Mouse (Mus musculus): ENCODE data around the gene Prkd2. TPM values are rescaled to one million over a fixed set of nuclear protein-coding genes. Genes with fewer than 3 reads are reported as not detected.

The Prkd2 gene
- polyA plus RNA-seq, 1 experiment from 2014 or later, result 12.8 TPM

DNA sequence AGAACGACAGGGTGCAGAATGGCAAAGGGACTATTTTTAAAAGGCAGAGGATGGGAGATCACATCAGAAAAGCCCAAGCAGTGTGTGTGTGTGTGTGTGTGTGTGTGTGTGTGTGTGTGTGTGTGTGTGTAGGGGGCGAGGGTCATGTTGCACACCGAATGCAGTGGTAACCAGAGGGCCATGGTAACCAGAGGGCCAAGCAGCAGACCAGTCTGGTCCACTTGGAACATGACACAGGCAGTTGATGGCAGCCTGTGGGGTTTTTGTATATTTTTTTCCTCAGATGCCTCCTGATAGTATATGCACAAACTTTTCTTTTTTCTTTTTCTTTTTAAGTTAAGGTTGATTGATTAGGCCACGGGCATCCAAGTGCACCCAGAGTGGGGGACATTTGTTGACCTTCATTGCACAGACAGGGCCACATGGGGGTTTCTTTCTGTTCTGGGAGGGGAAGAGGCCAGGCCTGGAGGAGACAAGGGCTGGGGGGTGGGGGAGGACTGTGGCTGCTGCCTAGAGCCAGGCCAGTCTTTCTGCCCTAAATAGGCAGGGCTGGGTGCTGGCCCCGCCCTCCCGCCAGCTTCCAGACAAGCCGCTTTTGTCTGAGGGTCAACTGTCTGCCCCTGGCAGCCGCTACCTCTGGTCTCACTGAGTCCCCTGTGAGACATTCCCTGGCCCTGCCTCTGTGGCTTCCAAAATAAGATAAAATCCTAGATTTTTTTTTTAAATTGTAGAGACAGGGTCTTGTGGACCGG is 37.3 kb downstream of the Prkd2 start:
- Histone ChIP-seq H3K4me2 (ENCODE audit: low read length) (no peak overlapping the region), H3K27me3 (ENCODE audit: insufficient read depth, low read length) (no peaks in the 10 kb centered on the region), H3K4me1 (replicated peaks; ENCODE audit: insufficient read depth, low read length) (peaks cover 11% of the 10 kb centered on the region), H3K36me3 (ENCODE audit: insufficient read depth, low read length) (0 out of 2 replicates have a peak, but pooled peaks cover 6% of the 10 kb centered on the region), H3K9ac (ENCODE audit: low read depth, low read length) (no peak overlapping the region), H3K9me3 (replicated peaks; ENCODE audit: low read length) (0 out of 2 replicates have a peak, but pooled peaks cover 2% of the 10 kb centered on the region), H3K27ac (no peak overlapping the region), H3K4me3 (replicated peaks; ENCODE audit: low read depth, low read length) (no peak overlapping the region)
- DNase-seq (ENCODE audit: low spot score) (no peak), ATAC-seq (replicated peaks; ENCODE audit: low FRiP score, low read depth) (no peak)
- TF ChIP-seq CTCF (IDR thresholded peaks at IDR 0.05; ENCODE audit: low read depth), result no peak
- 26% methylated on average over 8 of the region's 9 CpGs for WGBS

DNA sequence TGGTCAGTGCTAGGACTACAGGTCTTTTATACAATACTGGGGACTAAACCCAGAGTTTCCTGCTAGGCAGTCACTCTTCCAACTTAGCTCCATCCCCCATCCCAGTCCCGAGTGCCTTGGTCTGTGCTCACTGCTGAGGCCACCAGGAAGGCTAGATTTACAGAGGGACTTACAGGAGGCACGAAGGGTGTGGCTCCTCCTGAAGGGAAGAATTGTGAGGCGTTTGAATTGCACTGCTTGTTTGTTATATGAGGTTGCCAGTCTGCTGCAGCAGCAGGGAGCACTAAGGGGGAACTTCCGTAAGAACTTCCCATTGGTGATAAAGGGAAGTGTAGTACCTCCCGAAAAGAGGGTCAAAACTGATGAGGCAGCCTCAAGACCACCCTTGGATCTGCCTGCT is 37.9 kb downstream of the Prkd2 start:
- H3K9me3 ChIP-seq (replicated peaks; ENCODE audit: low read length), result 0 out of 2 replicates have a peak, but pooled peaks cover 7% of the 10 kb centered on the region
- H3K4me2 ChIP-seq (ENCODE audit: low read length), result no peak overlapping the region
- no peak for TF ChIP-seq CTCF (IDR thresholded peaks at IDR 0.05; ENCODE audit: low read depth)
- 0 out of 2 replicates have a peak, but pooled peaks cover 11% of the 10 kb centered on the region for H3K36me3 ChIP-seq (ENCODE audit: insufficient read depth, low read length)
- no peak overlapping the region for H3K9ac ChIP-seq (ENCODE audit: low read depth, low read length)
- H3K27ac ChIP-seq, result no peak overlapping the region
- peaks cover 11% of the 10 kb centered on the region for H3K4me1 ChIP-seq (replicated peaks; ENCODE audit: insufficient read depth, low read length)
- H3K4me3 ChIP-seq (replicated peaks; ENCODE audit: low read depth, low read length), result no peak overlapping the region
- ATAC-seq (replicated peaks; ENCODE audit: low FRiP score, low read depth), result no peak
- no peaks in the 10 kb centered on the region; the same call in 1 of the 2 replicates for H3K27me3 ChIP-seq (ENCODE audit: insufficient read depth, low read length)
- WGBS, result 49% methylated on average over 5 of the region's 5 CpGs
- no peak for DNase-seq (ENCODE audit: low spot score)

DNA sequence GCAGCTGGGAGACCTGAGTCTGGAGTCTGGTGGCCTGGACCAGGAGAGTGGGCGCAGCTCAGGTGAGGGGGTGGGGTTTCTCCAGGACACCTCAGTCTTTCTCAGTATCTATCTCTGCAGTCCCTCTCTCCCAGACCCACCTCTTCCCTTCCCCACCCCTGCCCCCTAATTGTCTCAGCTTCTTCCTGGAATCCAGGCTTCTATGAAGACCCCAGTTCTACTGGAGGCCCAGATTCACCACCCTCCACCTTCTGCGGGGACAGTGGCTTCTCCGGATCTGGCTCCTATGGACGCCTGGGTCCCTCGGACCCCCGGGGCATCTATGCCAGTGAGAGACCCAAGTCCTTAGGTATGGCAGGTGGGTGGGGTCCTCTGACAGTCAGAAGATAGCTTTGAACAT is 40.5 kb downstream of the Prkd2 start:
- no peak for DNase-seq (ENCODE audit: low spot score)
- 92% methylated on average over 6 of the region's 6 CpGs for WGBS
- no peak overlapping the region for H3K27ac ChIP-seq

GRCm38 (mm10) chr7:16884334-16884733 is 41.6 kb downstream of the Prkd2 start:
- no peak for TF ChIP-seq CTCF (IDR thresholded peaks at IDR 0.05; ENCODE audit: low read depth)
- no peak overlapping the region for H3K4me3 ChIP-seq (replicated peaks; ENCODE audit: low read depth, low read length)
- no peak overlapping the region for H3K4me2 ChIP-seq (ENCODE audit: low read length)
- ATAC-seq (replicated peaks; ENCODE audit: low FRiP score, low read depth), result no peak
- no peak overlapping the region for H3K27ac ChIP-seq
- peaks cover 6% of the 10 kb centered on the region for H3K4me1 ChIP-seq (replicated peaks; ENCODE audit: insufficient read depth, low read length)
- peaks cover 12% of the 10 kb centered on the region; the same call in 1 of the 2 replicates for H3K9me3 ChIP-seq (replicated peaks; ENCODE audit: low read length)
- H3K27me3 ChIP-seq (ENCODE audit: insufficient read depth, low read length), result no peaks in the 10 kb centered on the region; the same call in 1 of the 2 replicates
- H3K36me3 ChIP-seq (ENCODE audit: insufficient read depth, low read length), result peaks cover 19% of the 10 kb centered on the region; the same call in 1 of the 2 replicates
- DNase-seq (ENCODE audit: low spot score), result no peak
- no peak overlapping the region for H3K9ac ChIP-seq (ENCODE audit: low read depth, low read length)
- WGBS, result 79% methylated on average over 4 of the region's 4 CpGs

More for the DNA sequence above, 40.5 kb downstream of the Prkd2 start:
- Histone ChIP-seq H3K9me3 (replicated peaks; ENCODE audit: low read length) (peaks cover 12% of the 10 kb centered on the region; the same call in 1 of the 2 replicates), H3K36me3 (ENCODE audit: insufficient read depth, low read length) (peaks cover 19% of the 10 kb centered on the region; the same call in 1 of the 2 replicates), H3K9ac (ENCODE audit: low read depth, low read length) (no peak overlapping the region), H3K4me2 (ENCODE audit: low read length) (no peak overlapping the region), H3K27me3 (ENCODE audit: insufficient read depth, low read length) (no peaks in the 10 kb centered on the region; the same call in 1 of the 2 replicates), H3K4me3 (replicated peaks; ENCODE audit: low read depth, low read length) (no peak overlapping the region), H3K4me1 (replicated peaks; ENCODE audit: insufficient read depth, low read length) (peaks cover 6% of the 10 kb centered on the region)
- TF ChIP-seq CTCF (IDR thresholded peaks at IDR 0.05; ENCODE audit: low read depth), result no peak
- ATAC-seq (replicated peaks; ENCODE audit: low FRiP score, low read depth), result no peak

- Histone ChIP-seq H3K4me3 (replicated peaks; ENCODE audit: low read depth, low read length) (peak overlapping the region; percentile 18), H3K9me3 (replicated peaks; ENCODE audit: low read length) (peaks cover 12% of the 10 kb centered on the region; the same call in 1 of the 2 replicates), H3K27me3 (ENCODE audit: insufficient read depth, low read length) (no peaks in the 10 kb centered on the region; the same call in 1 of the 2 replicates), H3K4me2 (ENCODE audit: low read length) (peak overlapping the region; percentile 41), H3K9ac (ENCODE audit: low read depth, low read length) (no peak overlapping the region), H3K36me3 (ENCODE audit: insufficient read depth, low read length) (peaks cover 19% of the 10 kb centered on the region; the same call in 1 of the 2 replicates), H3K4me1 (replicated peaks; ENCODE audit: insufficient read depth, low read length) (peaks cover 3% of the 10 kb centered on the region), H3K27ac (no peak overlapping the region)
- DNase-seq (ENCODE audit: low spot score) (no peak), ATAC-seq (replicated peaks; ENCODE audit: low FRiP score, low read depth) (peak; percentile 13; the same call in 1 of the 2 replicates)
- 26% methylated on average over 92 of the region's 95 CpGs for WGBS
- no peak for TF ChIP-seq CTCF (IDR thresholded peaks at IDR 0.05; ENCODE audit: low read depth)
Observed at GRCm38 (mm10) chr7:16885271-16885776, 42.6 kb downstream of the Prkd2 start.

- WGBS, result 62% methylated on average over 59 of the region's 59 CpGs
- no peak overlapping the region for H3K4me2 ChIP-seq (ENCODE audit: low read length)
- DNase-seq (ENCODE audit: low spot score), result no peak
- H3K9ac ChIP-seq (ENCODE audit: low read depth, low read length), result no peak overlapping the region
- H3K4me3 ChIP-seq (replicated peaks; ENCODE audit: low read depth, low read length), result peak overlapping the region; percentile 18; the same call in 1 of the 2 replicates
- H3K4me1 ChIP-seq (replicated peaks; ENCODE audit: insufficient read depth, low read length), result no peaks in the 10 kb centered on the region
- peaks cover 19% of the 10 kb centered on the region; the same call in 1 of the 2 replicates for H3K36me3 ChIP-seq (ENCODE audit: insufficient read depth, low read length)
- no peak overlapping the region for H3K27ac ChIP-seq
- ATAC-seq (replicated peaks; ENCODE audit: low FRiP score, low read depth), result no peak
- H3K9me3 ChIP-seq (replicated peaks; ENCODE audit: low read length), result peaks cover 12% of the 10 kb centered on the region; the same call in 1 of the 2 replicates
- no peaks in the 10 kb centered on the region; the same call in 1 of the 2 replicates for H3K27me3 ChIP-seq (ENCODE audit: insufficient read depth, low read length)
- no peak for TF ChIP-seq CTCF (IDR thresholded peaks at IDR 0.05; ENCODE audit: low read depth)
Observed at GRCm38 (mm10) chr7:16885905-16886304, 43.2 kb downstream of the Prkd2 start.

All from kidney, postnatal 0 days (tissue).